Mouse (Mus musculus) lung, adult 2 months (tissue): ENCODE measurements around the gene Heg1.

ENCODE experiments used
- CTCF ChIP-seq: fragments of 200-500 bp; IDR thresholded peaks from 2 replicates; pipeline ENCODE4 v1.5.1; 2011; ENCODE audit warnings: mild to moderate bottlenecking, low read length, control low read depth; ENCODE audit not compliant: insufficient read depth
- POLR2A ChIP-seq: fragments of 200-500 bp; IDR thresholded peaks from 2 replicates; pipeline ENCODE4 v1.6.1; 2011; ENCODE audit warnings: low read depth, mild to moderate bottlenecking, control low read depth, low read length, borderline replicate concordance; ENCODE audit errors: extremely low read depth

DNA sequence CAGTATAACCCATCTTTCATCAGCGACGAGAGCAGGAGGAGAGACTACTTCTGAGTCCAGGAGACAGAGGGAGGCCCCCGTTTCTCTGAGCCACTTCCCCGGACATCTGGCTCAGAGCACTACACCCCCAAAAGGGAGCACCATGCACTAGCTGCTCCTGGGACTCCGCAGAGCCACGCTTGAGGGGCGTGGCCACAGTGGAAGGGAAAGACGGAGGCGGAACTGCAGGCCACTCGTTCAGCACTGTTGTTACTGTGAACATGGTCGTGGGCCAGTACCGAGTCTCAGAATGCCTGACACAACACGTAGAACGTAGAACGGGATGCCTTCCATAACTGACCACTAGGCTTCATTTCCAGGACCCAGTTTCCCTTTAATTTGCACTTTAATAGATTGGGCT is 82.6 kb downstream of the Heg1 start:
- no peak for TF ChIP-seq POLR2A
- no peak for TF ChIP-seq CTCF
